In the genomic region with DNA sequence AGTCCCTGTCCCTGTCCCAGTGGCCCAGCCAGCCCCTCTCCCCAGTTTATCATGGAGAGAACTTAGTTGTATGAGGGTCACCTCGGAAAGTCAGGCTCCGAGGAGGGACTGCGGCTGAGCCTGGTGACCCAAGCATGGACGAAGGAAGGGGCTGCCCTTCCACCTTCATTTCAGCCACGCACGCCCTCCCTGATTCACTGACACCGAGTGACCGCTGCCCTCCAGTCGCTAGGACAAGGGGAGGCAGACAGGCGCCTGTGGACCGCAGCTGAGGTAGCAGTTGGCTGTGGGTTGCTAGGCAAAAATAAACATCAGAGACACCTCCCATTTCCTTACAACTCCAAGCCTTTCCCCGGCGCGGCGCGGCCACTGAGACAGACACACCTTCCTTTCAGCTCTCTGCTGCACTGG, we compare ENCODE assay signal across 8 mouse cellular contexts. TPM values are rescaled to one million over a fixed set of nuclear protein-coding genes. Genes with fewer than 3 reads are reported as not detected.
DNase-seq lines count a peak whose midpoint lies in the region; ATAC-seq and TF ChIP-seq lines count a peak whose summit lies in the region.

No protein-coding gene starts in this region.

- no peaks in the 10 kb centered on the region for H3K9me3 ChIP-seq in embryonic facial prominence, embryonic 15.5 days (replicated peaks)
- no peaks in the 10 kb centered on the region for H3K9me3 ChIP-seq in heart, embryonic 11.5 days (replicated peaks; ENCODE audit: control insufficient read depth, low read length)
- H3K9me3 ChIP-seq in kidney, embryonic 16.5 days (ENCODE audit: low read length), result 0 out of 2 replicates have a peak, but pooled peaks cover 4% of the 10 kb centered on the region
- H3K9me3 ChIP-seq in liver, embryonic 11.5 days (ENCODE audit: control insufficient read depth, low read length), result no peaks in the 10 kb centered on the region
- peaks cover 3% of the 10 kb centered on the region; the same call in 1 of the 2 replicates for H3K9me3 ChIP-seq in stomach, embryonic 16.5 days (replicated peaks; ENCODE audit: control insufficient read depth, low read length)

- no peaks in the 10 kb centered on the region for H3K27me3 ChIP-seq in embryonic facial prominence, embryonic 15.5 days
- no peaks in the 10 kb centered on the region for H3K27me3 ChIP-seq in heart, embryonic 11.5 days (ENCODE audit: control insufficient read depth, insufficient read depth, low read length)
- H3K27me3 ChIP-seq in kidney, embryonic 16.5 days (ENCODE audit: insufficient read depth, low read length), result no peaks in the 10 kb centered on the region
- H3K27me3 ChIP-seq in liver, embryonic 11.5 days (replicated peaks; ENCODE audit: control insufficient read depth, insufficient read depth, low read length), result no peaks in the 10 kb centered on the region
- no peaks in the 10 kb centered on the region for H3K27me3 ChIP-seq in myocyte (ENCODE audit: control insufficient read depth, insufficient read depth, insufficient read length)
- no peaks in the 10 kb centered on the region for H3K27me3 ChIP-seq in stomach, embryonic 16.5 days (ENCODE audit: control insufficient read depth, insufficient read depth, low read length)

- DNase-seq in 416B (ENCODE audit: low read depth), result peak; percentile 92
- DNase-seq in adrenal gland, postnatal 10 days, result peak; percentile 76
- DNase-seq in liver, embryonic 11.5 days (ENCODE audit: low spot score), result no peak

- H3K27ac ChIP-seq in embryonic facial prominence, embryonic 15.5 days (replicated peaks), result peak overlapping the region; percentile 96
- H3K27ac ChIP-seq in heart, embryonic 11.5 days (ENCODE audit: low read depth, low read length), result peak overlapping the region; percentile 95
- peak overlapping the region; percentile 96 for H3K27ac ChIP-seq in kidney, embryonic 16.5 days (ENCODE audit: low read length)
- peak overlapping the region; percentile 47 for H3K27ac ChIP-seq in liver, embryonic 11.5 days (ENCODE audit: low read depth, low read length)
- peak overlapping the region; percentile 93 for H3K27ac ChIP-seq in stomach, embryonic 16.5 days (ENCODE audit: low read length)

- H3K4me1 ChIP-seq in embryonic facial prominence, embryonic 15.5 days, result peaks cover 32% of the 10 kb centered on the region
- peaks cover 24% of the 10 kb centered on the region for H3K4me1 ChIP-seq in heart, embryonic 11.5 days (ENCODE audit: control insufficient read depth, insufficient read depth, low read length)
- peaks cover 34% of the 10 kb centered on the region for H3K4me1 ChIP-seq in kidney, embryonic 16.5 days (ENCODE audit: insufficient read depth, low read length)
- peaks cover 21% of the 10 kb centered on the region for H3K4me1 ChIP-seq in liver, embryonic 11.5 days (replicated peaks; ENCODE audit: control insufficient read depth, insufficient read depth, low read length)
- H3K4me1 ChIP-seq in stomach, embryonic 16.5 days (ENCODE audit: control insufficient read depth, insufficient read depth, low read length), result peaks cover 27% of the 10 kb centered on the region

- H3K4me2 ChIP-seq in embryonic facial prominence, embryonic 15.5 days (replicated peaks), result peak overlapping the region; percentile 99
- H3K4me2 ChIP-seq in heart, embryonic 11.5 days, result peak overlapping the region; percentile 96
- peak overlapping the region; percentile 84 for H3K4me2 ChIP-seq in kidney, embryonic 16.5 days (replicated peaks; ENCODE audit: low read depth, low read length)
- H3K4me2 ChIP-seq in liver, embryonic 11.5 days, result peak overlapping the region; percentile 88
- peak overlapping the region; percentile 100 for H3K4me2 ChIP-seq in myocyte (ENCODE audit: low read depth)
- H3K4me2 ChIP-seq in stomach, embryonic 16.5 days (ENCODE audit: low read depth, low read length), result peak overlapping the region; percentile 87

- peak; percentile 40 for ATAC-seq in embryonic facial prominence, embryonic 15.5 days (ENCODE audit: insufficient number of reproducible peaks, low FRiP score, low TSS enrichment, low read depth)
- peak; percentile 56 for ATAC-seq in heart, embryonic 11.5 days (replicated peaks; ENCODE audit: insufficient number of reproducible peaks, low FRiP score, low TSS enrichment)
- ATAC-seq in kidney, embryonic 16.5 days (ENCODE audit: low FRiP score, low TSS enrichment), result peak; percentile 85
- peak; percentile 65 for ATAC-seq in liver, embryonic 11.5 days (replicated peaks; ENCODE audit: low FRiP score)
- peak; percentile 70 for ATAC-seq in stomach, embryonic 16.5 days (ENCODE audit: insufficient read depth, low FRiP score)

- H3K79me2 ChIP-seq in myocyte (ENCODE audit: control insufficient read depth, insufficient read depth), result peaks cover 35% of the 10 kb centered on the region

- peak overlapping the region; percentile 84 for H3K4me3 ChIP-seq in embryonic facial prominence, embryonic 15.5 days (replicated peaks)
- H3K4me3 ChIP-seq in heart, embryonic 11.5 days (ENCODE audit: low read depth, low read length), result peak overlapping the region; percentile 97
- H3K4me3 ChIP-seq in kidney, embryonic 16.5 days (ENCODE audit: low read length), result peak overlapping the region; percentile 95
- peak overlapping the region; percentile 84 for H3K4me3 ChIP-seq in liver, embryonic 11.5 days (ENCODE audit: low read depth, low read length)
- H3K4me3 ChIP-seq in myocyte, result peak overlapping the region; percentile 85
- H3K4me3 ChIP-seq in stomach, embryonic 16.5 days (replicated peaks; ENCODE audit: low read length), result peak overlapping the region; percentile 94

- peak; percentile 59 for TF ChIP-seq POLR2A in myocyte (IDR thresholded peaks at IDR 0.05; ENCODE audit: insufficient read length, low read depth)

- peak overlapping the region; percentile 33 for H3K9ac ChIP-seq in embryonic facial prominence, embryonic 15.5 days
- H3K9ac ChIP-seq in heart, embryonic 11.5 days (ENCODE audit: low read depth, low read length), result peak overlapping the region; percentile 80
- H3K9ac ChIP-seq in kidney, embryonic 16.5 days (replicated peaks; ENCODE audit: low read length), result peak overlapping the region; percentile 99
- peak overlapping the region; percentile 64 for H3K9ac ChIP-seq in liver, embryonic 11.5 days (ENCODE audit: low read depth, low read length)
- H3K9ac ChIP-seq in stomach, embryonic 16.5 days (ENCODE audit: low read length), result peak overlapping the region; percentile 99

- peaks cover 9% of the 10 kb centered on the region; the same call in 1 of the 2 replicates for H3K36me3 ChIP-seq in embryonic facial prominence, embryonic 15.5 days
- H3K36me3 ChIP-seq in heart, embryonic 11.5 days (ENCODE audit: control insufficient read depth, insufficient read depth, low read length), result peaks cover 5% of the 10 kb centered on the region
- no peaks in the 10 kb centered on the region for H3K36me3 ChIP-seq in kidney, embryonic 16.5 days (ENCODE audit: insufficient read depth, low read length)
- H3K36me3 ChIP-seq in liver, embryonic 11.5 days (ENCODE audit: control insufficient read depth, insufficient read depth, low read length), result 0 out of 2 replicates have a peak, but pooled peaks cover 4% of the 10 kb centered on the region
- H3K36me3 ChIP-seq in myocyte (ENCODE audit: control insufficient read depth, insufficient read depth), result peaks cover 11% of the 10 kb centered on the region
- peaks cover 7% of the 10 kb centered on the region for H3K36me3 ChIP-seq in stomach, embryonic 16.5 days (ENCODE audit: control insufficient read depth, insufficient read depth, low read length)

- under 1% methylated on average over 16 of the region's 16 CpGs for WGBS in embryonic facial prominence, embryonic 15.5 days
- under 1% methylated on average over 16 of the region's 16 CpGs for WGBS in heart, embryonic 11.5 days (ENCODE audit: insufficient replicate concordance)
- WGBS in kidney, embryonic 16.5 days, result under 1% methylated on average over 16 of the region's 16 CpGs
- WGBS in liver, embryonic 11.5 days, result 0% methylated on average over 16 of the region's 16 CpGs
- WGBS in stomach, embryonic 16.5 days, result 0% methylated on average over 16 of the region's 16 CpGs

- peak overlapping the region; percentile 99 for H3ac ChIP-seq in myocyte (ENCODE audit: control insufficient read depth, insufficient read length)

TF ChIP-seq in myocyte, 11 proteins besides CTCF, POLR2A, EP300 and RAD21:
- TF ChIP-seq MYOD1 (IDR thresholded peaks at IDR 0.05; ENCODE audit: control insufficient read depth in 1 of 3, insufficient read length in 2 of 3, low read depth in 2 of 3) (peak in 2 of 3 experiments; percentile 66 to 77), POLR2AphosphoS2 (IDR thresholded peaks at IDR 0.05; ENCODE audit: insufficient read length, low read depth) (peak; percentile 78), MYOG (IDR thresholded peaks at IDR 0.05; ENCODE audit: control insufficient read depth in 1 of 3, insufficient read depth in 1 of 3, insufficient read length in 2 of 3, low read depth in 2 of 3) (peak; percentile 58 to 88 (median 74)), MAX (IDR thresholded peaks at IDR 0.05; ENCODE audit: low read depth) (no peak)

RNA-seq across cellular contexts. Expression of gene Dyrk2, which starts 0.4 kb away (rescaled TPM):
- 10 to 100 TPM; 46.1 to 48.6 TPM for total RNA-seq in adrenal gland, postnatal 10 days (2021)
- polyA plus RNA-seq in embryonic facial prominence, embryonic 15.5 days (2015; fragmentation: Nextera tagmentation; extraction: Ambion mirVana), result 9.3 and 9.8 TPM in 2 replicates
- 14.0 and 15.4 TPM in 2 replicates for polyA plus RNA-seq in heart, embryonic 11.5 days (2014; fragmentation: Nextera tagmentation; extraction: Ambion mirVana)
- 7.6 and 8.4 TPM in 2 replicates for polyA plus RNA-seq in kidney, embryonic 16.5 days (2015; fragmentation: Nextera tagmentation; extraction: Ambion mirVana)
- 6.0 and 6.1 TPM in 2 replicates for polyA plus RNA-seq in liver, embryonic 11.5 days (2014; fragmentation: Nextera tagmentation; extraction: Ambion mirVana)
- polyA plus RNA-seq in myocyte (2012; fragmentation: generic; extraction: Trizol), result 24.2 TPM
- 8.7 and 10.3 TPM in 2 replicates for polyA plus RNA-seq in stomach, embryonic 16.5 days (2015; fragmentation: Nextera tagmentation; extraction: Ambion mirVana)

Comparison
In these comparisons a context has a peak if more than half of its experiments do, and no peak if none do; other contexts are left out.
1. H3K9ac ChIP-seq: peak in every context shown above with its lines; median percentile 99 in kidney, embryonic 16.5 days; 99 in stomach, embryonic 16.5 days; 80 in heart, embryonic 11.5 days; 64 in liver, embryonic 11.5 days; 33 in embryonic facial prominence, embryonic 15.5 days.